ENCODE assay signal across 29 mouse cellular contexts in genomic region chr2:130535017-130535416, GRCm38 (mm10). TPM values are rescaled to one million over a fixed set of nuclear protein-coding genes. Genes with fewer than 3 reads are reported as not detected.
A peak's percentile ranks its signal among the peaks of the same experiment; 100 is the strongest.
DNase-seq lines count a peak whose midpoint lies in the region; ATAC-seq and TF ChIP-seq lines count a peak whose summit lies in the region.
"Had no signal": no experiment of that assay in that cellular context is flagged by ENCODE, and none has a peak within 500 bp of the region (broad histone marks: within the 10 kb centered on the region; RNA-seq: fewer than 3 reads in every experiment).

No protein-coding gene starts in this region.

- peaks cover 13% of the 10 kb centered on the region for H3K9me3 ChIP-seq in CH12.LX (replicated peaks; ENCODE audit: low read length)
- H3K9me3 ChIP-seq: G1E had no signal

- in situ Hi-C loops in CH12.LX (cut with MboI; ENCODE audit: low pct_ligation_motif_present, low pct_unique_long_range_greater_than_20kb, low sequenced_read_pairs): no loop called here

- H3K4me2 ChIP-seq in CH12.LX (ENCODE audit: insufficient read depth, low read depth, poor library complexity, severe bottlenecking): no peak overlapping the region

- no peak overlapping the region for H3K9ac ChIP-seq in CH12.LX (ENCODE audit: insufficient read depth, low read depth)

- DNase-seq in spleen, postnatal 36 days (ENCODE audit: low spot score in 2 of 2): peak; percentile 24 to 26
- no peak for DNase-seq in spleen, postnatal 10 days (ENCODE audit: low spot score in 2 of 2)
- DNase-seq in CH12.LX (ENCODE audit: extremely low read depth): peak; percentile 87
- DNase-seq in splenic B cell, adult 2 months (ENCODE audit: low read depth, low spot score): peak; percentile 53
- no peak for DNase-seq in embryo, embryonic 9.5 days (ENCODE audit: extremely low spot score)
- no peak for DNase-seq in kidney, adult 2 months
- DNase-seq: adrenal gland, adult 2 months; adrenal gland, adult 8-10 months; adrenal gland, postnatal 10 days; adrenal gland, postnatal 14 days; adrenal gland, postnatal 25 days; adrenal gland, postnatal 36 days; B cell, adult 2 months; cerebellum, adult 11 months; cerebellum, adult 11-12 months; cerebellum, adult 18-20 months; cerebellum, adult 2 months; cerebellum, adult 8-10 months had no signal

- H3K27me3 ChIP-seq in CH12.LX (replicated peaks): no peaks in the 10 kb centered on the region
- no peaks in the 10 kb centered on the region for H3K27me3 ChIP-seq in splenic B cell, adult 2 months (ENCODE audit: control insufficient read depth, insufficient read depth, low read length, poor library complexity, severe bottlenecking)
- no peaks in the 10 kb centered on the region for H3K27me3 ChIP-seq in kidney, adult 2 months (replicated peaks; ENCODE audit: control insufficient read depth, insufficient read depth, low read length)
- H3K27me3 ChIP-seq: Patski had no signal

- TF ChIP-seq POLR2A in CH12.LX (IDR thresholded peaks at IDR 0.05; ENCODE audit: low read depth, low read length): no peak
- TF ChIP-seq POLR2A in bone marrow macrophage, adult 2 months (IDR thresholded peaks at IDR 0.05; ENCODE audit: borderline replicate concordance, low read depth, low read length): no peak
- TF ChIP-seq POLR2A in kidney, adult 2 months (IDR thresholded peaks at IDR 0.05; ENCODE audit: low read depth, low read length): no peak

- TF ChIP-seq CTCF in CH12.LX (conservative IDR thresholded peaks at IDR 0.05 in 1 of 2, IDR thresholded peaks at IDR 0.05 in 1 of 2; ENCODE audit: low read depth in 2 of 2, low read length in 2 of 2): no peak
- no peak for TF ChIP-seq CTCF in bone marrow macrophage, adult 2 months (IDR thresholded peaks at IDR 0.05; ENCODE audit: low read depth, low read length)
- no peak for TF ChIP-seq CTCF in kidney, adult 2 months (conservative IDR thresholded peaks at IDR 0.05; ENCODE audit: insufficient read depth, insufficient read length, low read depth, low read length)

- peaks cover 16 to 73% of the 10 kb centered on the region in 2 experiments for H3K4me1 ChIP-seq in CH12.LX (ENCODE audit: control insufficient read depth in 1 of 2, insufficient read depth in 2 of 2)
- peaks cover 5% of the 10 kb centered on the region for H3K4me1 ChIP-seq in bone marrow macrophage, adult 2 months (ENCODE audit: control insufficient read depth, insufficient read depth, low read length)
- no peaks in the 10 kb centered on the region for H3K4me1 ChIP-seq in kidney, adult 2 months (ENCODE audit: control insufficient read depth, insufficient read depth, low read length)

- H3K4me3 ChIP-seq in CH12.LX (replicated peaks in 1 of 3; ENCODE audit: low read depth in 2 of 3, low read length in 2 of 3, poor library complexity in 1 of 3): no peak overlapping the region
- H3K4me3 ChIP-seq in bone marrow macrophage, adult 2 months (ENCODE audit: insufficient read depth, low read length): no peak overlapping the region
- H3K4me3 ChIP-seq in kidney, adult 2 months (ENCODE audit: insufficient read depth, low read depth, low read length): no peak overlapping the region

- H3K79me2 ChIP-seq in CH12.LX (replicated peaks; ENCODE audit: control insufficient read depth, extremely low read depth, insufficient read depth, poor library complexity, severe bottlenecking): no peaks in the 10 kb centered on the region

- peak; percentile 86 for TF ChIP-seq EP300 in CH12.LX (IDR thresholded peaks at IDR 0.05; ENCODE audit: low read length)

- no peak for ATAC-seq in cerebellum, adult (ENCODE audit: insufficient number of reproducible peaks, low FRiP score, low TSS enrichment)
- ATAC-seq: activated CD4-positive, CD25-positive, alpha-beta regulatory T cell, adult 4 months; CD4-positive, CD25-positive, alpha-beta regulatory T cell, adult 4 months; Patski had no signal

- H3K36me3 ChIP-seq in CH12.LX (replicated peaks in 1 of 2; ENCODE audit: control insufficient read depth in 1 of 2, insufficient read depth in 1 of 2, low read length in 1 of 2): peaks cover 17 to 66% of the 10 kb centered on the region in 2 experiments
- no peaks in the 10 kb centered on the region; the same call in 1 of the 2 replicates for H3K36me3 ChIP-seq in splenic B cell, adult 2 months (ENCODE audit: control insufficient read depth, insufficient read depth, low read length, poor library complexity, severe bottlenecking)
- peaks cover 3% of the 10 kb centered on the region for H3K36me3 ChIP-seq in kidney, adult 2 months (ENCODE audit: control insufficient read depth, insufficient read depth, low read length)

- TF ChIP-seq RAD21 in CH12.LX (IDR thresholded peaks at IDR 0.05; ENCODE audit: low read depth, low read length): no peak; the same call in 1 of the 2 replicates

- dilution Hi-C loops in CH12.LX (cut with MboI; ENCODE audit: extremely low pct_ligation_motif_present, extremely low pct_unique_long_range_greater_than_20kb, low sequenced_read_pairs): no loop called here

- no peak overlapping the region for H3K27ac ChIP-seq in CH12.LX (ENCODE audit: insufficient read depth, low read depth)
- H3K27ac ChIP-seq in bone marrow macrophage, adult 2 months (ENCODE audit: insufficient read depth, low read depth, low read length): 0 out of 2 replicates have a peak overlapping the region, but pooled peaks have one; percentile 12
- H3K27ac ChIP-seq in kidney, adult 2 months (ENCODE audit: insufficient read depth, low read depth, low read length): no peak overlapping the region

- WGBS in kidney, adult 2 months: 88% methylated on average over 6 of the region's 6 CpGs

TF ChIP-seq in CH12.LX, 34 proteins besides CTCF, POLR2A, EP300 and RAD21:
- TF ChIP-seq CHD2 (IDR thresholded peaks at IDR 0.05; ENCODE audit: low read length): no peak
- no peak for TF ChIP-seq ELF1 (IDR thresholded peaks at IDR 0.05; ENCODE audit: low read depth, low read length)
- peak; percentile 50 for TF ChIP-seq BHLHE40 (IDR thresholded peaks at IDR 0.05; ENCODE audit: low read depth, low read length)
- TF ChIP-seq IRF4 (IDR thresholded peaks at IDR 0.05; ENCODE audit: low read depth, low read length): peak; percentile 64; the same call in 1 of the 2 replicates
- no peak for TF ChIP-seq PAX5 (IDR thresholded peaks at IDR 0.05; ENCODE audit: low read length)
- TF ChIP-seq ETS1 (conservative IDR thresholded peaks at IDR 0.05; ENCODE audit: low read depth, low read length): peak; percentile 70
- 0 out of 2 replicates have a peak, but pooled peaks have one; percentile 16 for TF ChIP-seq MAZ (IDR thresholded peaks at IDR 0.05; ENCODE audit: low read depth, low read length)

RNA-seq across cellular contexts. Expression of gene Mrps26, which starts 28.5 kb away (rescaled TPM):
- total RNA-seq in CH12.LX (2012; rRNA removed): 68.7 and 83.2 TPM in 2 replicates
- total RNA-seq in CH12.LX (2014; rRNA removed): 71.4 and 74.7 TPM in 2 replicates
- 101 and 137 TPM in 2 replicates for polyA plus RNA-seq in CH12.LX (2012; ENCODE audit: insufficient read length, low read depth)
- 28.3 and 30.0 TPM in 2 replicates for polyA plus RNA-seq in bone marrow macrophage, adult 2 months (2012; ENCODE audit: insufficient read depth, insufficient read length, missing spikeins)
- polyA plus RNA-seq in kidney, adult 2 months (2012; rRNA removed): 86.9 and 116 TPM in 2 replicates

RNA-seq across cellular contexts. Expression of gene Oxt, which starts 41.0 kb away (rescaled TPM):
- total RNA-seq in CH12.LX (2012; rRNA removed) (not detected in 2 replicates), CH12.LX (2014; rRNA removed) (not detected in 2 replicates)
- polyA plus RNA-seq in CH12.LX (2012; ENCODE audit: insufficient read length, low read depth): not detected in 2 replicates
- not detected in 2 replicates for polyA plus RNA-seq in bone marrow macrophage, adult 2 months (2012; ENCODE audit: insufficient read depth, insufficient read length, missing spikeins)
- polyA plus RNA-seq in kidney, adult 2 months (2012; rRNA removed): not detected in 2 replicates
- total RNA-seq: adrenal gland, adult 18-20 months; adrenal gland, adult 2 months; adrenal gland, adult 8-10 months; adrenal gland, postnatal 10 days; adrenal gland, postnatal 14 days; adrenal gland, postnatal 25 days; adrenal gland, postnatal 36 days; adrenal gland, postnatal 4 days; G1E; MEL had no signal
- polyA plus RNA-seq: activated CD4-positive, CD25-positive, alpha-beta regulatory T cell, adult 4 months; adrenal gland, adult 2 months; C2C12; CD4-positive, CD25-positive, alpha-beta regulatory T cell, adult 4 months; G1E; Patski had no signal

RNA-seq across cellular contexts. Expression of gene Avp, which starts 47.3 kb away (rescaled TPM):
- total RNA-seq in CH12.LX (2012; rRNA removed) (not detected in 2 replicates), CH12.LX (2014; rRNA removed) (not detected in 2 replicates)
- polyA plus RNA-seq in CH12.LX (2012; ENCODE audit: insufficient read length, low read depth): not detected in 2 replicates
- polyA plus RNA-seq in bone marrow macrophage, adult 2 months (2012; ENCODE audit: insufficient read depth, insufficient read length, missing spikeins): not detected in 2 replicates
- not detected in 2 replicates for polyA plus RNA-seq in kidney, adult 2 months (2012; rRNA removed)
- total RNA-seq: adrenal gland, adult 18-20 months; adrenal gland, adult 2 months; adrenal gland, adult 8-10 months; adrenal gland, postnatal 10 days; adrenal gland, postnatal 14 days; adrenal gland, postnatal 25 days; adrenal gland, postnatal 36 days; adrenal gland, postnatal 4 days; ES-E14; G1E; MEL had no signal
- polyA plus RNA-seq: activated CD4-positive, CD25-positive, alpha-beta regulatory T cell, adult 4 months; adrenal gland, adult 2 months; C2C12; CD4-positive, CD25-positive, alpha-beta regulatory T cell, adult 4 months; cerebellum, adult 2 months; G1E; Patski had no signal

Comparison
In these comparisons a context has a peak if more than half of its experiments do, and no peak if none do; other contexts are left out.
1. DNase-seq: peak in spleen, postnatal 36 days (2 of 2), CH12.LX (single experiment) and splenic B cell, adult 2 months (single experiment); none in spleen, postnatal 10 days (0 of 2), embryo, embryonic 9.5 days (single experiment) and kidney, adult 2 months (single experiment).